Mouse (Mus musculus) WW6 (cell line): ENCODE data around the gene Ffar2.

ENCODE experiments used
- DNase-seq: peaks from one replicate; pipeline ENCODE4 v3.0.0-alpha.2; 2013; ENCODE audit warnings: low read depth, low spot score

The Ffar2 gene

DNA sequence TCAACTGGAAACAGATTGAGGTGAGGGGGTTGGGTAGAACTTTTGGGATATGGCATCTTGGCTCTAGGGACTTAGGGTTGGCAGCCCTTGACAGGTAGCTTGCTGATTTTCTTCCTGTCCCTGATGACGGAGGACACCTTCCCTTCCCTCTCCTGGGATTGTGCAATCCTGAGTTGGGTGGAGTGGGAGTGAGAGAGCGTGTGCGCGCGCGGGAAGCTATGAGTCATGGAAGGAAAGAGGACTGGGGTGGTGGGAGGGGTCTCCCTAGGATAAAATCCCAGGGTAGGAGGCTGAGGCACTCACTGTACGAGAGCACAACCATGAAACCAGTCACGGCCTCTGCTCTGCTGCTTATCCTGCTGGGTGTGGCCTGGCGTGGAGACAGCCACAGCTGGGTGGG, 47.5 kb downstream of the Ffar2 start:
- DNase-seq = no peak

GRCm38 (mm10) chr7:30769236-30769635, 54.3 kb downstream of the Ffar2 start:
- no peak for DNase-seq
